Mouse (Mus musculus): ENCODE results near the gene Setdb2. TPM values are rescaled to one million over a fixed set of nuclear protein-coding genes. Genes with fewer than 3 reads are reported as not detected.

Setdb2 gene
- total RNA-seq, 2 experiments from 2014 or later, result 4.0 to 5.0 TPM

GRCm38 (mm10) chr14:59370348-59371068 lies 70.2 kb downstream of the Setdb2 start:
- no peak for DNase-seq (ENCODE audit: low spot score)

GRCm38 (mm10) chr14:59366386-59367105 lies 74.1 kb downstream of the Setdb2 start:
- DNase-seq (ENCODE audit: low spot score), result no peak

GRCm38 (mm10) chr14:59365244-59365644 lies 75.4 kb downstream of the Setdb2 start, which contains the start of gene Phf11d:
Phf11d (minus strand) TSS chr14:59365470.
- peak; percentile 53 for DNase-seq (ENCODE audit: low spot score)

Other genes with a start within 250 kb of the Setdb2 start
- 10 to 100 TPM; 11.2 to 11.6 TPM for gene Rcbtb1, start 239.7 kb downstream of the Setdb2 start, total RNA-seq (2021)
- gene Gm6904, start 180.7 kb downstream of the Setdb2 start, total RNA-seq (2021), result not detected
- gene Phf11a, start 143.4 kb downstream of the Setdb2 start, total RNA-seq (2021), result under 1 TPM; 0.16 to 0.24 TPM
- not detected for gene Phf11b, start 99.5 kb downstream of the Setdb2 start, total RNA-seq (2021)
- gene Phf11d, start 75.4 kb downstream of the Setdb2 start, total RNA-seq (2021), result 1 to 10 TPM in 1 of 2 experiments, under 1 TPM in 1; 0.91 to 1.3 TPM
- under 1 TPM; 0.25 to 0.45 TPM for gene Phf11c, start 45.5 kb downstream of the Setdb2 start, total RNA-seq (2021)
- 10 to 100 TPM; 22.5 to 23.6 TPM for gene Cab39l, start 88 bp upstream of the Setdb2 start, total RNA-seq (2021)
- gene Cdadc1, start 157.1 kb upstream of the Setdb2 start, total RNA-seq (2021), result 10 to 100 TPM; 30.8 TPM
- gene Shisa2, start 184.4 kb upstream of the Setdb2 start, total RNA-seq (2021), result 10 to 100 TPM; 58.4 to 71.6 TPM